Mouse (Mus musculus): ENCODE measurements at regions not wholly inside any gene's neighbourhood (a gene's known extent, or its start where the extent isn't known, plus 50 kb on each side); places are given as distances from the start of the nearest gene placed in this dataset.

GRCm38 (mm10) chr13:70439419-70439818 is 198.0 kb downstream of the Ice1 start:
- TF ChIP-seq POLR2A (IDR thresholded peaks at IDR 0.05; ENCODE audit: control insufficient read depth, low read depth, low read length) (no peak), CTCF (IDR thresholded peaks at IDR 0.05; ENCODE audit: control insufficient read depth, insufficient read depth, insufficient replicate concordance, low read depth, low read length) (no peak)
